8 mouse cellular contexts compared by ENCODE assay signal in genomic region chr10:63338914-63339643, GRCm38 (mm10). TPM values are rescaled to one million over a fixed set of nuclear protein-coding genes. Genes with fewer than 3 reads are reported as not detected.
A peak's percentile ranks its signal among the peaks of the same experiment; 100 is the strongest.
DNase-seq lines count a peak whose midpoint lies in the region; ATAC-seq and TF ChIP-seq lines count a peak whose summit lies in the region.

No protein-coding gene starts in this region.

- peaks cover 21% of the 10 kb centered on the region for H3K79me2 ChIP-seq in MEL (ENCODE audit: control insufficient read depth, insufficient read depth, low read length, poor library complexity)

- no peak for TF ChIP-seq CTCF in MEL (IDR thresholded peaks at IDR 0.05 in 2 of 3, conservative IDR thresholded peaks at IDR 0.05 in 1 of 3; ENCODE audit: control insufficient read depth in 1 of 3, insufficient read depth in 1 of 3, low read depth in 2 of 3, low read length in 3 of 3, poor library complexity in 1 of 3, severe bottlenecking in 1 of 3)
- TF ChIP-seq CTCF in layer of hippocampus, adult 2 months (conservative IDR thresholded peaks at IDR 0.05), result no peak; the same call in 1 of the 2 replicates
- no peak for TF ChIP-seq CTCF in lung, adult 2 months (IDR thresholded peaks at IDR 0.05; ENCODE audit: insufficient read depth, low read length)

- no peak for TF ChIP-seq EP300 in MEL (IDR thresholded peaks at IDR 0.05; ENCODE audit: low read depth in 1 of 2, low read length in 2 of 2)

- H3K9ac ChIP-seq in MEL (ENCODE audit: control insufficient read depth, low read depth, low read length, poor library complexity, severe bottlenecking), result peak overlapping the region; percentile 93
- peak overlapping the region; percentile 96 for H3K9ac ChIP-seq in forebrain, embryonic 16.5 days (replicated peaks; ENCODE audit: low read depth, low read length)
- H3K9ac ChIP-seq in neural tube, embryonic 15.5 days (replicated peaks), result peak overlapping the region; percentile 93

- H3K4me2 ChIP-seq in forebrain, embryonic 16.5 days (ENCODE audit: low read length), result peak overlapping the region; percentile 65
- H3K4me2 ChIP-seq in neural tube, embryonic 15.5 days, result peak overlapping the region; percentile 71

- H3K27ac ChIP-seq in MEL (ENCODE audit: control insufficient read depth, low read depth, low read length), result peak overlapping the region; percentile 30
- peak overlapping the region; percentile 89 for H3K27ac ChIP-seq in forebrain, embryonic 16.5 days (ENCODE audit: low read length)
- peak overlapping the region; percentile 90 for H3K27ac ChIP-seq in layer of hippocampus, adult 2 months
- H3K27ac ChIP-seq in neural tube, embryonic 15.5 days (replicated peaks), result peak overlapping the region; percentile 90

- WGBS in forebrain, embryonic 16.5 days, result under 1% methylated on average over 39 of the region's 74 CpGs
- 2% methylated on average over 72 of the region's 74 CpGs for WGBS in lung, adult 2 months
- WGBS in neural tube, embryonic 15.5 days, result under 1% methylated on average over 71 of the region's 74 CpGs

- H3K9me3 ChIP-seq in MEL (replicated peaks; ENCODE audit: insufficient read depth, low read length), result no peaks in the 10 kb centered on the region
- H3K9me3 ChIP-seq in forebrain, embryonic 16.5 days (ENCODE audit: control insufficient read depth, low read length), result no peaks in the 10 kb centered on the region
- no peaks in the 10 kb centered on the region for H3K9me3 ChIP-seq in neural tube, embryonic 15.5 days (replicated peaks)

- H3K4me3 ChIP-seq in MEL (ENCODE audit: control insufficient read depth in 1 of 2, insufficient read depth in 1 of 2, low read depth in 2 of 2, low read length in 2 of 2), result peak overlapping the region; percentile 74 to 99
- H3K4me3 ChIP-seq in forebrain, embryonic 16.5 days (replicated peaks; ENCODE audit: low read length), result peak overlapping the region; percentile 79
- H3K4me3 ChIP-seq in layer of hippocampus, adult 2 months, result peak overlapping the region; percentile 71
- H3K4me3 ChIP-seq in lung, adult 2 months (replicated peaks; ENCODE audit: extremely low read depth, low read depth, low read length), result peak overlapping the region; percentile 99
- peak overlapping the region; percentile 78 for H3K4me3 ChIP-seq in neural tube, embryonic 15.5 days (replicated peaks)

- H3K4me1 ChIP-seq in MEL (ENCODE audit: control insufficient read depth in 1 of 2, insufficient read depth in 2 of 2, low read length in 2 of 2), result peaks cover 3 to 12% of the 10 kb centered on the region in 2 experiments; a peak in 3 of 4 replicates
- peaks cover 20% of the 10 kb centered on the region for H3K4me1 ChIP-seq in forebrain, embryonic 16.5 days (replicated peaks; ENCODE audit: control insufficient read depth, insufficient read depth, low read length)
- peaks cover 6% of the 10 kb centered on the region for H3K4me1 ChIP-seq in lung, adult 2 months (ENCODE audit: control insufficient read depth, insufficient read depth, low read length)
- H3K4me1 ChIP-seq in neural tube, embryonic 15.5 days, result peaks cover 26% of the 10 kb centered on the region

- peak; percentile 86 for DNase-seq in MEL (ENCODE audit: low read depth, low spot score)
- DNase-seq in cerebellum, adult 18-20 months, result peak; percentile 87 to 95
- DNase-seq in heart, postnatal 36 days, result peak; percentile 93
- peak; percentile 66 to 83 for DNase-seq in layer of hippocampus, adult 2 months (ENCODE audit: low spot score in 2 of 2)
- peak; percentile 87 for DNase-seq in lung, adult 2 months
- peak; percentile 94 for DNase-seq in testis, postnatal 10 days (ENCODE audit: low spot score)

- no peak for TF ChIP-seq RAD21 in MEL (IDR thresholded peaks at IDR 0.05; ENCODE audit: low read depth, low read length)

- no peaks in the 10 kb centered on the region for H3K27me3 ChIP-seq in MEL (ENCODE audit: control insufficient read depth in 1 of 2, insufficient read depth in 2 of 2, low read length in 2 of 2)
- H3K27me3 ChIP-seq in forebrain, embryonic 16.5 days (replicated peaks; ENCODE audit: control insufficient read depth, insufficient read depth, low read length), result no peaks in the 10 kb centered on the region
- no peaks in the 10 kb centered on the region for H3K27me3 ChIP-seq in neural tube, embryonic 15.5 days (replicated peaks)

- H3K36me3 ChIP-seq in MEL (ENCODE audit: control insufficient read depth in 1 of 2, insufficient read depth in 2 of 2, low read length in 2 of 2), result peaks cover 0 to 10% of the 10 kb centered on the region in 2 experiments; a peak in 2 of 4 replicates
- H3K36me3 ChIP-seq in forebrain, embryonic 16.5 days (ENCODE audit: control insufficient read depth, insufficient read depth), result no peaks in the 10 kb centered on the region
- H3K36me3 ChIP-seq in neural tube, embryonic 15.5 days, result peaks cover 4% of the 10 kb centered on the region; the same call in 1 of the 2 replicates

- peak; percentile 94 for ATAC-seq in forebrain, embryonic 16.5 days
- peak; percentile 97 for ATAC-seq in neural tube, embryonic 15.5 days (ENCODE audit: low FRiP score)

- intact Hi-C loops in heart, postnatal 36 days (cut with DNase I), result loop anchor here (2.0 to 5.0 kb wide), 3 partner anchors 44 to 317 kb away; partner anchors contain the start of genes Dnajc12, Herc4, Hnrnph3 and Pbld2

- TF ChIP-seq POLR2A in MEL (IDR thresholded peaks at IDR 0.05; ENCODE audit: control insufficient read depth in 1 of 2, insufficient read depth in 1 of 2, low read depth in 1 of 2, low read length in 2 of 2, poor library complexity in 1 of 2), result peak; percentile 54 to 82; a peak in 3 of 4 replicates
- peak; percentile 99 for TF ChIP-seq POLR2A in lung, adult 2 months (IDR thresholded peaks at IDR 0.05; ENCODE audit: borderline replicate concordance, extremely low read depth, low read depth, low read length)

TF ChIP-seq in MEL, 35 proteins besides CTCF, POLR2A, EP300 and RAD21 (continues in another document):
- TF ChIP-seq UBTF (IDR thresholded peaks at IDR 0.05; ENCODE audit: borderline replicate concordance, insufficient read depth, low read depth, low read length), result no peak
- no peak for TF ChIP-seq POLR2AphosphoS5 (IDR thresholded peaks at IDR 0.05; ENCODE audit: borderline replicate concordance, low read depth, low read length)
- TF ChIP-seq MEF2A (IDR thresholded peaks at IDR 0.05; ENCODE audit: extremely low read depth, insufficient replicate concordance, low read depth, low read length, poor library complexity, severe bottlenecking), result no peak
- no peak for TF ChIP-seq RCOR1 (IDR thresholded peaks at IDR 0.05; ENCODE audit: low read depth, low read length)
- no peak; the same call in 1 of the 2 replicates for TF ChIP-seq MAZ (IDR thresholded peaks at IDR 0.05; ENCODE audit: low read depth, low read length)
- no peak; the same call in 1 of the 2 replicates for TF ChIP-seq NRF1 (IDR thresholded peaks at IDR 0.05; ENCODE audit: insufficient read depth, low read depth, low read length, poor library complexity, severe bottlenecking)
- no peak for TF ChIP-seq E2F4 (IDR thresholded peaks at IDR 0.05; ENCODE audit: borderline replicate concordance, low read depth, low read length)
- peak; percentile 28 to 72; a peak in 3 of 4 replicates for TF ChIP-seq USF2 (IDR thresholded peaks at IDR 0.05; ENCODE audit: borderline replicate concordance in 1 of 2, insufficient read depth in 1 of 2, low read depth in 1 of 2, low read length in 2 of 2)
- peak; percentile 71 for TF ChIP-seq BHLHE40 (IDR thresholded peaks at IDR 0.05; ENCODE audit: borderline replicate concordance, low read depth, low read length)
- TF ChIP-seq TBP (IDR thresholded peaks at IDR 0.05; ENCODE audit: low read depth, low read length), result peak; percentile 55
- peak; percentile 84 for TF ChIP-seq NELFE (IDR thresholded peaks at IDR 0.05; ENCODE audit: low read depth, low read length)
- no peak for TF ChIP-seq JUND (IDR thresholded peaks at IDR 0.05; ENCODE audit: low read depth, low read length)
- TF ChIP-seq ELF1 (IDR thresholded peaks at IDR 0.05; ENCODE audit: low read depth, low read length), result no peak
- no peak for TF ChIP-seq CHD1 (IDR thresholded peaks at IDR 0.05; ENCODE audit: low read depth, low read length)
- no peak for TF ChIP-seq KAT2A (conservative IDR thresholded peaks at IDR 0.05; ENCODE audit: low read depth, low read length)
- TF ChIP-seq CHD2 (IDR thresholded peaks at IDR 0.05; ENCODE audit: low read length), result no peak
- TF ChIP-seq ETS1 (IDR thresholded peaks at IDR 0.05; ENCODE audit: low read depth, low read length), result no peak; the same call in 1 of the 2 replicates
- TF ChIP-seq ZMIZ1 (IDR thresholded peaks at IDR 0.05; ENCODE audit: low read depth, low read length), result peak; percentile 87; the same call in 1 of the 2 replicates
- TF ChIP-seq SIN3A (IDR thresholded peaks at IDR 0.05; ENCODE audit: low read length), result peak; percentile 43; the same call in 1 of the 2 replicates
- no peak for TF ChIP-seq MYB (IDR thresholded peaks at IDR 0.05; ENCODE audit: low read depth, low read length)
- peak; percentile 54; the same call in 1 of the 2 replicates for TF ChIP-seq MXI1 (IDR thresholded peaks at IDR 0.05; ENCODE audit: low read depth, low read length)
- peak; percentile 94 for TF ChIP-seq USF1 (IDR thresholded peaks at IDR 0.05; ENCODE audit: low read depth, low read length)
- no peak for TF ChIP-seq ZNF384 (IDR thresholded peaks at IDR 0.05; ENCODE audit: low read depth, low read length)
- no peak for TF ChIP-seq ZC3H11A (IDR thresholded peaks at IDR 0.05; ENCODE audit: low read depth, low read length)

RNA-seq across cellular contexts. Expression of gene Sirt1, which starts 42.4 kb away (rescaled TPM):
- total RNA-seq in MEL (2012; rRNA removed), result 9.1 and 13.2 TPM in 2 replicates
- polyA plus RNA-seq in MEL (2012; ENCODE audit: insufficient read depth in 1 of 2, insufficient read length in 2 of 2, low read depth in 1 of 2, low replicate concordance in 2 of 2, missing spikeins in 1 of 2), result 10 to 100 TPM in 1 of 2 experiments, not detected in 1; 19.8 TPM
- 4.2 and 5.2 TPM in 2 replicates for polyA plus RNA-seq in forebrain, embryonic 16.5 days (2015; fragmentation: Nextera tagmentation; extraction: Ambion mirVana)
- total RNA-seq in heart, postnatal 36 days (2021), result 10 to 100 TPM; 11.8 to 12.7 TPM
- total RNA-seq in layer of hippocampus, adult 2 months (2021), result 10 to 100 TPM; 11.7 to 15.9 TPM
- polyA plus RNA-seq in lung, adult 2 months (2012; rRNA removed), result 3.3 and 4.8 TPM in 2 replicates
- polyA plus RNA-seq in neural tube, embryonic 15.5 days (2015; fragmentation: Nextera tagmentation; extraction: Ambion mirVana), result 4.4 and 4.7 TPM in 2 replicates

RNA-seq across cellular contexts. Expression of gene Dnajc12, which starts 43.2 kb away (rescaled TPM):
- total RNA-seq in MEL (2012; rRNA removed), result 2.7 and 2.9 TPM in 2 replicates
- 1 to 10 TPM in 1 of 2 experiments, not detected in 1; 7.3 TPM for polyA plus RNA-seq in MEL (2012; ENCODE audit: insufficient read depth in 1 of 2, insufficient read length in 2 of 2, low read depth in 1 of 2, low replicate concordance in 2 of 2, missing spikeins in 1 of 2)
- polyA plus RNA-seq in forebrain, embryonic 16.5 days (2015; fragmentation: Nextera tagmentation; extraction: Ambion mirVana), result 6.9 and 7.3 TPM in 2 replicates
- total RNA-seq in heart, postnatal 36 days (2021), result 10 to 100 TPM in 1 of 2 experiments, 1 to 10 TPM in 1; 9.7 to 10.8 TPM
- 10 to 100 TPM; 22.5 to 25.2 TPM for total RNA-seq in layer of hippocampus, adult 2 months (2021)
- polyA plus RNA-seq in lung, adult 2 months (2012; rRNA removed), result 1.7 and 2.8 TPM in 2 replicates
- 25.4 and 27.5 TPM in 2 replicates for polyA plus RNA-seq in neural tube, embryonic 15.5 days (2015; fragmentation: Nextera tagmentation; extraction: Ambion mirVana)

Comparison
In these comparisons a context has a peak if more than half of its experiments do, and no peak if none do; other contexts are left out.
1. Peak in every context shown above with its lines: DNase-seq, ATAC-seq, H3K4me3 ChIP-seq and H3K27ac ChIP-seq.
2. H3K27ac ChIP-seq: peak in every context shown above with its lines; median percentile 90 in layer of hippocampus, adult 2 months; 90 in neural tube, embryonic 15.5 days; 89 in forebrain, embryonic 16.5 days; 30 in MEL.